Mouse (Mus musculus): ENCODE data around the gene Gm15155. TPM values are rescaled to one million over a fixed set of nuclear protein-coding genes. Genes with fewer than 3 reads are reported as not detected.

The Gm15155 gene
- polyA plus RNA-seq (2017; shearing (Covaris generic)): not detected

DNA sequence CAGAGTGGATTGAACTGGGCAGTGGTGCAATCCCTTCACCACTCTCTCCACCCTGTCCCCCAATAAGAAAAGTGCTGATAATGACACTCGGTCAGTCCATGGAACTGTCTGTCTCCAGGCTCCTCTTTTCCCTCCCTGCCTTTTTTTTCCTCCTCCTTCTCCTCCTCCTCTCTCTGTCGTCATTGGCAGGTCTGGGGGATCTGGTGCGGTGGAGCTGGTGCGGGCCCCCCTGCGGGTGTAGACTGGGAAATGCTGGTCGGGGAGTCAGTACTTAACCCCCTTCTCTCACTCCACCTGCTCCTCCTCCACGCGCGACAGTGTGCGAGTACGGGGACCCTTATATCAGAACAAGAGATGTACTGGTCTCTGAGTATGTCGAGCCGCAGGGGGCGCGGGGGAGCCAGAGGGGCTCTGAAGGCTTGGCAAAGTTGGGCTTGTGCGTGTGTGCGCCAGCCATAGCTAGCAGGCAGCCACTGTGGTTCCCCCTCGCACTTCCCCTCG is at the start of gene Gm15155:
Gm15155 (plus strand) TSS at position 401 of the 501 bp plus-strand sequence.

DNA sequence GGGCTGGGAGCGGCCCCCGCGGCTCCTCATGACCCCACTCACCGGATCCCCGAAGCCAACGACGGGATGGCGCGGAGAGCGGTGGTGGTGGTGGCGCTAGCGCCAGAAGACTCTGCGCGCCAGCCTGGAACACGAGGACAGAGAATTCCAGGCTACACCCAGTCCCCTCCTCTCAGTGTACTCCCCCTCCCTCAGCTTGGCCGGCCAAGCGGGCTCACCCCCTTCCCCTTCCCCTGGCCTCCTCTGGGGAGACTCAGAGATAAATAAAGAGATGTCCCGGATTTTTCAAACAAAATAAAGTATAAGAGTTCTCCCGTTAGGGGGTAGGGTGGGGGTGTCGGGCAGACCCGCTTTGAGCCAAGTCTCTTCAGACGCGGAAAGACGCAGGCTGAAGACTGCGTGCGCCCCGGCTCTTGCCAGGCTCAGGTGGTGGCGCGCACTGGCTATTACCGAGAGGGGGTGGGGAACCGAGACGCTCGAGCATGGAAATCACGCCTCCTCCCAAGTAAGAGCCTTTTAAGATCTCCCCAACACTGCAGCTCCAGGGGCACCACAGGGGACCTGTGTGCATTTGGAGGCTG is 750 bp upstream of the Gm15155 start, which contains the start of gene Ptchd1:
Ptchd1 (minus strand) TSS at position 114 of the 581 bp plus-strand sequence.

Other genes starting within 250 kb of the Gm15155 start
- gene Ptchd1, start 927 bp upstream of the Gm15155 start, polyA plus RNA-seq (2017; shearing (Covaris generic)): not detected

Data from CD4-positive, CD25-positive, alpha-beta regulatory T cell (primary cell).